Mouse (Mus musculus): ENCODE measurements around the gene Zfp748. TPM values are rescaled to one million over a fixed set of nuclear protein-coding genes. Genes with fewer than 3 reads are reported as not detected.

Zfp748 gene
- polyA plus RNA-seq, 1 experiment from 2014 or later = 16.6 TPM

Other genes starting within 250 kb of the Zfp748 start
- gene Zfp457, start 247.3 kb downstream of the Zfp748 start, polyA plus RNA-seq (2016; fragmentation: Nextera tagmentation; extraction: Ambion mirVana) = 0.65 and 1.1 TPM in 2 replicates
- 1.6 and 2.2 TPM in 2 replicates for gene Zfp595, start 221.3 kb downstream of the Zfp748 start, polyA plus RNA-seq (2016; fragmentation: Nextera tagmentation; extraction: Ambion mirVana)
- gene Gm28044, start 193.3 kb downstream of the Zfp748 start, polyA plus RNA-seq (2016; fragmentation: Nextera tagmentation; extraction: Ambion mirVana) = not detected in 2 replicates
- gene Zfp953, start 193.2 kb downstream of the Zfp748 start, polyA plus RNA-seq (2016; fragmentation: Nextera tagmentation; extraction: Ambion mirVana) = 0.87 and 0.94 TPM in 2 replicates
- gene Gm28041, start 178.1 kb downstream of the Zfp748 start, polyA plus RNA-seq (2016; fragmentation: Nextera tagmentation; extraction: Ambion mirVana) = not detected in 2 replicates
- 0.56 and 0.86 TPM in 2 replicates for gene Zfp456, start 178.0 kb downstream of the Zfp748 start, polyA plus RNA-seq (2016; fragmentation: Nextera tagmentation; extraction: Ambion mirVana)
- 3.3 and 4.1 TPM in 2 replicates for gene Zfp429, start 154.0 kb downstream of the Zfp748 start, polyA plus RNA-seq (2016; fragmentation: Nextera tagmentation; extraction: Ambion mirVana)
- 1.1 TPM in 2 replicates for gene Zfp459, start 132.4 kb downstream of the Zfp748 start, polyA plus RNA-seq (2016; fragmentation: Nextera tagmentation; extraction: Ambion mirVana)
- gene Zfp874a, start 102.2 kb downstream of the Zfp748 start, polyA plus RNA-seq (2016; fragmentation: Nextera tagmentation; extraction: Ambion mirVana) = 6.3 and 6.5 TPM in 2 replicates
- 1.4 and 2.0 TPM in 2 replicates for gene Zfp874b, start 69.6 kb downstream of the Zfp748 start, polyA plus RNA-seq (2016; fragmentation: Nextera tagmentation; extraction: Ambion mirVana)
- 17.5 and 18.0 TPM in 2 replicates for gene Zfp58, start 53.3 kb downstream of the Zfp748 start, polyA plus RNA-seq (2016; fragmentation: Nextera tagmentation; extraction: Ambion mirVana)
- not detected in 2 replicates for gene Gm26965, start 27.7 kb downstream of the Zfp748 start, polyA plus RNA-seq (2016; fragmentation: Nextera tagmentation; extraction: Ambion mirVana)
- gene Zfp87, start 27.7 kb downstream of the Zfp748 start, polyA plus RNA-seq (2016; fragmentation: Nextera tagmentation; extraction: Ambion mirVana) = 28.3 and 29.7 TPM in 2 replicates
- gene Zfp729b, start 55.9 kb upstream of the Zfp748 start, polyA plus RNA-seq (2016; fragmentation: Nextera tagmentation; extraction: Ambion mirVana) = 4.8 and 5.3 TPM in 2 replicates
- 0.49 TPM in 1 of 2 replicates, not detected in the other for gene Gm49345, start 83.9 kb upstream of the Zfp748 start, polyA plus RNA-seq (2016; fragmentation: Nextera tagmentation; extraction: Ambion mirVana)
- 3.4 and 3.8 TPM in 2 replicates for gene Zfp729a, start 84.0 kb upstream of the Zfp748 start, polyA plus RNA-seq (2016; fragmentation: Nextera tagmentation; extraction: Ambion mirVana)
- 13.5 and 13.8 TPM in 2 replicates for gene Zfp738, start 133.2 kb upstream of the Zfp748 start, polyA plus RNA-seq (2016; fragmentation: Nextera tagmentation; extraction: Ambion mirVana)
- gene Zfp65, start 175.3 kb upstream of the Zfp748 start, polyA plus RNA-seq (2016; fragmentation: Nextera tagmentation; extraction: Ambion mirVana) = 9.3 and 9.6 TPM in 2 replicates
- gene Zfp85, start 201.4 kb upstream of the Zfp748 start, polyA plus RNA-seq (2016; fragmentation: Nextera tagmentation; extraction: Ambion mirVana) = 5.4 and 5.8 TPM in 2 replicates
- gene Zfp493, start 225.9 kb upstream of the Zfp748 start, polyA plus RNA-seq (2016; fragmentation: Nextera tagmentation; extraction: Ambion mirVana) = 3.3 TPM in 2 replicates